Mouse (Mus musculus) common myeloid progenitor, adult 5-6 weeks (primary cell): Measurements from ENCODE around the gene Mast3. TPM values are rescaled to one million over a fixed set of nuclear protein-coding genes. Genes with fewer than 3 reads are reported as not detected.

Experiments
- total RNA-seq: library from RNA; stranded (forward); fragments of 200-1000, 187-1606 nt; gene quantifications from 2 replicates; pipeline ENCODE4 v1.2.3, GENCODE M21; 2017

The Mast3 gene
- total RNA-seq, 1 experiment from 2014 or later: 22.2 TPM

Other genes starting within 250 kb of the Mast3 start
- 35.0 and 43.9 TPM in 2 replicates for gene Isyna1, start 210.7 kb downstream of the Mast3 start, total RNA-seq
- gene Ssbp4, start 196.2 kb downstream of the Mast3 start, total RNA-seq: 43.8 and 58.4 TPM in 2 replicates
- gene Lrrc25, start 188.9 kb downstream of the Mast3 start, total RNA-seq: 1.6 and 2.6 TPM in 2 replicates
- 0.29 TPM in 1 of 2 replicates, not detected in the other for gene Gdf15, start 172.6 kb downstream of the Mast3 start, total RNA-seq
- gene Pgpep1, start 144.7 kb downstream of the Mast3 start, total RNA-seq: 3.2 and 3.6 TPM in 2 replicates
- gene Lsm4, start 131.8 kb downstream of the Mast3 start, total RNA-seq: 129 and 163 TPM in 2 replicates
- 54.4 and 58.2 TPM in 2 replicates for gene Jund, start 106.1 kb downstream of the Mast3 start, total RNA-seq
- 0.05 TPM in 1 of 2 replicates, not detected in the other for gene Iqcn, start 101.6 kb downstream of the Mast3 start, total RNA-seq
- not detected in 2 replicates for gene Gm3336, start 86.5 kb downstream of the Mast3 start, total RNA-seq
- 0.09 TPM in 1 of 2 replicates, not detected in the other for gene Pde4c, start 81.3 kb downstream of the Mast3 start, total RNA-seq
- 1.5 and 4.2 TPM in 2 replicates for gene Rab3a, start 50.4 kb downstream of the Mast3 start, total RNA-seq
- gene Mpv17l2, start 44.1 kb downstream of the Mast3 start, total RNA-seq: 10.6 and 11.7 TPM in 2 replicates
- gene Pik3r2, start 28.3 kb downstream of the Mast3 start, total RNA-seq: 19.8 and 23.7 TPM in 2 replicates
- gene Il12rb1, start 3.4 kb upstream of the Mast3 start, total RNA-seq: 1.6 and 3.5 TPM in 2 replicates
- 7.3 and 19.9 TPM in 2 replicates for gene Arrdc2, start 34.7 kb upstream of the Mast3 start, total RNA-seq
- gene Kcnn1, start 58.2 kb upstream of the Mast3 start, total RNA-seq: 0.18 and 1.3 TPM in 2 replicates
- gene Ccdc124, start 68.9 kb upstream of the Mast3 start, total RNA-seq: 28.6 and 40.6 TPM in 2 replicates
- 0.10 and 0.14 TPM in 2 replicates for gene Slc5a5, start 87.7 kb upstream of the Mast3 start, total RNA-seq
- 2,479 and 2,482 TPM in 2 replicates for gene Rpl18a, start 92.4 kb upstream of the Mast3 start, total RNA-seq
- gene Map1s, start 100.9 kb upstream of the Mast3 start, total RNA-seq: 14.0 and 15.0 TPM in 2 replicates